Mouse (Mus musculus) heart, embryonic 13.5 days (tissue): ENCODE results near the gene 1700069L16Rik. TPM values are rescaled to one million over a fixed set of nuclear protein-coding genes. Genes with fewer than 3 reads are reported as not detected.

Experiments used
- polyA plus RNA-seq: library from polyadenylated mRNA; unstranded; fragments of >200 nt; fragmentation: Nextera tagmentation; extraction: Ambion mirVana; gene quantifications from 2 replicates; pipeline ENCODE4 v1.2.1, GENCODE M21; 2015

Gene 1700069L16Rik
- polyA plus RNA-seq, 1 experiment from 2014 or later = not detected

Other genes with a start within 250 kb of the 1700069L16Rik start
- 3.8 and 4.0 TPM in 2 replicates for gene Wscd2, start 234.4 kb downstream of the 1700069L16Rik start, polyA plus RNA-seq
- gene Cmklr1, start 74.3 kb downstream of the 1700069L16Rik start, polyA plus RNA-seq = 1.8 and 2.8 TPM in 2 replicates
- 5.0 TPM in 2 replicates for gene Ficd, start 11.0 kb upstream of the 1700069L16Rik start, polyA plus RNA-seq
- 32.0 and 34.5 TPM in 2 replicates for gene Sart3, start 47.7 kb upstream of the 1700069L16Rik start, polyA plus RNA-seq
- 99.6 and 102 TPM in 2 replicates for gene Iscu, start 48.0 kb upstream of the 1700069L16Rik start, polyA plus RNA-seq
- 13.3 and 15.8 TPM in 2 replicates for gene Tmem119, start 75.7 kb upstream of the 1700069L16Rik start, polyA plus RNA-seq
- 1.2 and 1.3 TPM in 2 replicates for gene Selplg, start 107.9 kb upstream of the 1700069L16Rik start, polyA plus RNA-seq
- gene Coro1c, start 184.0 kb upstream of the 1700069L16Rik start, polyA plus RNA-seq = 95.4 and 99.4 TPM in 2 replicates